Mouse (Mus musculus): ENCODE results near the gene Pld5. TPM values are rescaled to one million over a fixed set of nuclear protein-coding genes. Genes with fewer than 3 reads are reported as not detected.

Gene Pld5
- polyA plus RNA-seq, 1 experiment from 2014 or later, result 0.63 TPM

GRCm38 (mm10) chr1:176115604-176116003 is 159.5 kb downstream of the Pld5 start:
- Histone ChIP-seq H3K4me2 (ENCODE audit: low read depth, low read length) (no peak overlapping the region), H3K9me3 (ENCODE audit: control insufficient read depth, low read length) (no peaks in the 10 kb centered on the region), H3K36me3 (ENCODE audit: control insufficient read depth, insufficient read depth, low read length) (no peaks in the 10 kb centered on the region), H3K27me3 (ENCODE audit: control insufficient read depth, insufficient read depth, low read depth, low read length) (no peaks in the 10 kb centered on the region), H3K4me3 (ENCODE audit: low read length) (no peak overlapping the region), H3K9ac (ENCODE audit: low read length) (no peak overlapping the region), H3K4me1 (replicated peaks; ENCODE audit: control insufficient read depth, insufficient read depth, low read length) (no peaks in the 10 kb centered on the region), H3K27ac (ENCODE audit: low read length) (no peak overlapping the region)
- WGBS, result 86% methylated on average over 4 of the region's 4 CpGs
- no peak for ATAC-seq (ENCODE audit: low read depth)

GRCm38 (mm10) chr1:176098685-176099320 is 176.3 kb downstream of the Pld5 start:
- H3K9me3 ChIP-seq (ENCODE audit: control insufficient read depth, low read length), result no peaks in the 10 kb centered on the region
- 46% methylated on average over 6 of the region's 7 CpGs for WGBS
- no peak overlapping the region for H3K27ac ChIP-seq (ENCODE audit: low read length)
- no peak overlapping the region for H3K4me3 ChIP-seq (ENCODE audit: low read length)
- no peak overlapping the region for H3K4me2 ChIP-seq (ENCODE audit: low read depth, low read length)
- no peaks in the 10 kb centered on the region for H3K4me1 ChIP-seq (replicated peaks; ENCODE audit: control insufficient read depth, insufficient read depth, low read length)
- H3K27me3 ChIP-seq (ENCODE audit: control insufficient read depth, insufficient read depth, low read depth, low read length), result no peaks in the 10 kb centered on the region
- no peak for ATAC-seq (ENCODE audit: low read depth)
- no peaks in the 10 kb centered on the region for H3K36me3 ChIP-seq (ENCODE audit: control insufficient read depth, insufficient read depth, low read length)
- no peak overlapping the region for H3K9ac ChIP-seq (ENCODE audit: low read length)

GRCm38 (mm10) chr1:176092119-176092518 is 183.0 kb downstream of the Pld5 start:
- Histone ChIP-seq H3K27ac (ENCODE audit: low read length) (no peak overlapping the region), H3K36me3 (ENCODE audit: control insufficient read depth, insufficient read depth, low read length) (no peaks in the 10 kb centered on the region), H3K4me2 (ENCODE audit: low read depth, low read length) (no peak overlapping the region), H3K4me3 (ENCODE audit: low read length) (no peak overlapping the region), H3K9me3 (ENCODE audit: control insufficient read depth, low read length) (no peaks in the 10 kb centered on the region), H3K4me1 (replicated peaks; ENCODE audit: control insufficient read depth, insufficient read depth, low read length) (no peaks in the 10 kb centered on the region), H3K27me3 (ENCODE audit: control insufficient read depth, insufficient read depth, low read depth, low read length) (no peaks in the 10 kb centered on the region), H3K9ac (ENCODE audit: low read length) (no peak overlapping the region)
- WGBS, result 51% methylated on average over 2 of the region's 2 CpGs
- ATAC-seq (ENCODE audit: low read depth), result no peak

GRCm38 (mm10) chr1:176089382-176089781 is 185.7 kb downstream of the Pld5 start:
- no peak for ATAC-seq (ENCODE audit: low read depth)
- no peaks in the 10 kb centered on the region for H3K4me1 ChIP-seq (replicated peaks; ENCODE audit: control insufficient read depth, insufficient read depth, low read length)

DNA sequence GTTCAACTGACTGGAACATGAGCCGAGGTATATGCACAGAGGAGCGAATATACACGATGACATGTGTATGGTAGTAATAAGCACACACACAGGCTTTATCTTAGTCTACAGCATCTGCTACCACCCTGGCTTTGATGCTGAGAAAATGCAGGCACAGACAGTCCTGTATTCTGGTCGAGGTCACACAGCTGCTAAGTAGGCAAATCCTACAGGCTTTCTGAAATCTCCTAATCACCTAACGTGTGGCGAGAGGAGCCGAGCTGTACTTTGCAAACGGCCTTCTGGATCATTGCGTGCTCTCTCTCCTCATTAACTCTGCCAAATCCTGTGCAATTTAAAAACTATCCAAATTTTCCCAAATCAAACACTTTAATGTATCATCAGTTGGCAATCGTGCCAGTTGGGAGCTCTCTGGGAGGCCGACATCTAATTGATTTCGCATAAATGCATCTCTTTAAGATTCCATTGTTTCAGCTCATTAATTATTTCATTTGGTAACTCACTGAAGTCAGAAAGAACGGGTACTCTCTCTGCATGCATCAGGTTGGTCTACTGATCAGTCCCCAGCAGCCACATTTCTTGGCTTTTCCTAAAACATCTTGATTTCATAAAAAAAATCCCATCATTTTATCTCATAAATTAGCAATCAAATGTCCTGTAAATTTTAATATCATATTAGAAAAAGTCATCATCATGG is 189.0 kb downstream of the Pld5 start:
- no peak for ATAC-seq (ENCODE audit: low read depth)
- 69% methylated on average over 13 of the region's 13 CpGs for WGBS
- no peak overlapping the region for H3K4me2 ChIP-seq (ENCODE audit: low read depth, low read length)

More at GRCm38 (mm10) chr1:176089382-176089781, 185.7 kb downstream of the Pld5 start:
- H3K27me3 ChIP-seq (ENCODE audit: control insufficient read depth, insufficient read depth, low read depth, low read length), result no peaks in the 10 kb centered on the region
- no peaks in the 10 kb centered on the region for H3K36me3 ChIP-seq (ENCODE audit: control insufficient read depth, insufficient read depth, low read length)
- WGBS, result 70% methylated on average over 3 of the region's 3 CpGs
- no peak overlapping the region for H3K4me3 ChIP-seq (ENCODE audit: low read length)
- H3K27ac ChIP-seq (ENCODE audit: low read length), result no peak overlapping the region
- H3K9me3 ChIP-seq (ENCODE audit: control insufficient read depth, low read length), result no peaks in the 10 kb centered on the region
- H3K9ac ChIP-seq (ENCODE audit: low read length), result no peak overlapping the region
- no peak overlapping the region for H3K4me2 ChIP-seq (ENCODE audit: low read depth, low read length)

DNA sequence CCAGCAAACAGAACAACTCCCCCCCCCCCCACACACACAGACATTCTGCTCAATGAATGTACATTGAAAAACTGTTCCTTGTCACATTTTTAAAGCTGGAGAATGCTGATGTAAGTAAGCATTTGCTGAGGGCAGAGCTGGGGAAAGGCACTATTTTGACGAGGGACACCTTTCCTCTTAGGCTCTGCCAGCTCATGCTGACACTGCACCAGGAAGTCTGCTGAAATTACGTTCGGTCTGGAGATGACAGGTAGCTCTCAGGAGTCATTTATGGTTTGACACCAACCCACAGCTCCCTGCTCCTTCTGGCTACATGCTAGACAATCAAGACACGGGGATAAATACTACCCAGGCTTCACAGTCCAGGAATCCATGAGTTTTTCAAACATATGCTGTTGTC is 192.8 kb downstream of the Pld5 start:
- ATAC-seq (ENCODE audit: low read depth), result no peak
- H3K4me3 ChIP-seq (ENCODE audit: low read length), result no peak overlapping the region
- H3K9me3 ChIP-seq (ENCODE audit: control insufficient read depth, low read length), result no peaks in the 10 kb centered on the region
- WGBS, result 20% methylated on average over 4 of the region's 4 CpGs
- no peak overlapping the region for H3K9ac ChIP-seq (ENCODE audit: low read length)
- no peaks in the 10 kb centered on the region for H3K36me3 ChIP-seq (ENCODE audit: control insufficient read depth, insufficient read depth, low read length)
- no peak overlapping the region for H3K4me2 ChIP-seq (ENCODE audit: low read depth, low read length)
- no peaks in the 10 kb centered on the region; the same call in 1 of the 2 replicates for H3K4me1 ChIP-seq (replicated peaks; ENCODE audit: control insufficient read depth, insufficient read depth, low read length)
- no peak overlapping the region for H3K27ac ChIP-seq (ENCODE audit: low read length)
- H3K27me3 ChIP-seq (ENCODE audit: control insufficient read depth, insufficient read depth, low read depth, low read length), result no peaks in the 10 kb centered on the region

More for the DNA sequence above, 189.0 kb downstream of the Pld5 start:
- no peak overlapping the region for H3K27ac ChIP-seq (ENCODE audit: low read length)
- H3K9me3 ChIP-seq (ENCODE audit: control insufficient read depth, low read length), result no peaks in the 10 kb centered on the region
- H3K27me3 ChIP-seq (ENCODE audit: control insufficient read depth, insufficient read depth, low read depth, low read length), result no peaks in the 10 kb centered on the region
- no peak overlapping the region for H3K9ac ChIP-seq (ENCODE audit: low read length)
- no peaks in the 10 kb centered on the region for H3K36me3 ChIP-seq (ENCODE audit: control insufficient read depth, insufficient read depth, low read length)
- H3K4me1 ChIP-seq (replicated peaks; ENCODE audit: control insufficient read depth, insufficient read depth, low read length), result no peaks in the 10 kb centered on the region; the same call in 1 of the 2 replicates
- no peak overlapping the region for H3K4me3 ChIP-seq (ENCODE audit: low read length)

GRCm38 (mm10) chr1:176080969-176081368 is 194.1 kb downstream of the Pld5 start:
- 81% methylated on average over 2 of the region's 2 CpGs for WGBS
- H3K27ac ChIP-seq (ENCODE audit: low read length), result no peak overlapping the region
- no peak for ATAC-seq (ENCODE audit: low read depth)
- H3K36me3 ChIP-seq (ENCODE audit: control insufficient read depth, insufficient read depth, low read length), result no peaks in the 10 kb centered on the region
- H3K9me3 ChIP-seq (ENCODE audit: control insufficient read depth, low read length), result no peaks in the 10 kb centered on the region
- H3K4me1 ChIP-seq (replicated peaks; ENCODE audit: control insufficient read depth, insufficient read depth, low read length), result no peaks in the 10 kb centered on the region; the same call in 1 of the 2 replicates
- no peak overlapping the region for H3K4me2 ChIP-seq (ENCODE audit: low read depth, low read length)
- no peaks in the 10 kb centered on the region for H3K27me3 ChIP-seq (ENCODE audit: control insufficient read depth, insufficient read depth, low read depth, low read length)
- no peak overlapping the region for H3K9ac ChIP-seq (ENCODE audit: low read length)
- H3K4me3 ChIP-seq (ENCODE audit: low read length), result no peak overlapping the region

DNA sequence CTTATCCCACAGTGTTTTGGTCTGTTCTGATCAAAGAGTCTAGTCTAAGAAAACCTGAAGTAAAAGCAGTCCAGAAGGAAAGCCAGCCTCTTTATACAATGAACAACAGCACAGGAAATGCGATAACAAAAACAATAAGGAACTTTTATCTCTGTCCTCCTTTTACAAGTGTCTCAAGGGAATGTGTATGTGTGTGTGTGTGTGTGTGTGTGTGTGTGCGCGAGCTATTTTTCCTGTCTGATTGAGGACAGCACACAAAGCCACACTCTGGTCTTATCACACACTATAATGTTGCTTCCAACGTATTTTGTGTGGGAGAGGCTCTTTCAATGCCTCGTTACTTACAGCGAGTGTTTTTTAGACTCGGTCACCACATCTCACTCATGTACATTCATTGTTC is 196.7 kb downstream of the Pld5 start:
- Histone ChIP-seq H3K4me2 (ENCODE audit: low read depth, low read length) (no peak overlapping the region), H3K27me3 (ENCODE audit: control insufficient read depth, insufficient read depth, low read depth, low read length) (no peaks in the 10 kb centered on the region), H3K4me1 (replicated peaks; ENCODE audit: control insufficient read depth, insufficient read depth, low read length) (peaks cover 5% of the 10 kb centered on the region; the same call in 1 of the 2 replicates), H3K9ac (ENCODE audit: low read length) (no peak overlapping the region), H3K27ac (ENCODE audit: low read length) (no peak overlapping the region), H3K36me3 (ENCODE audit: control insufficient read depth, insufficient read depth, low read length) (no peaks in the 10 kb centered on the region), H3K9me3 (ENCODE audit: control insufficient read depth, low read length) (no peaks in the 10 kb centered on the region), H3K4me3 (ENCODE audit: low read length) (no peak overlapping the region)
- WGBS, result 73% methylated on average over 7 of the region's 7 CpGs
- ATAC-seq (ENCODE audit: low read depth), result no peak

DNA sequence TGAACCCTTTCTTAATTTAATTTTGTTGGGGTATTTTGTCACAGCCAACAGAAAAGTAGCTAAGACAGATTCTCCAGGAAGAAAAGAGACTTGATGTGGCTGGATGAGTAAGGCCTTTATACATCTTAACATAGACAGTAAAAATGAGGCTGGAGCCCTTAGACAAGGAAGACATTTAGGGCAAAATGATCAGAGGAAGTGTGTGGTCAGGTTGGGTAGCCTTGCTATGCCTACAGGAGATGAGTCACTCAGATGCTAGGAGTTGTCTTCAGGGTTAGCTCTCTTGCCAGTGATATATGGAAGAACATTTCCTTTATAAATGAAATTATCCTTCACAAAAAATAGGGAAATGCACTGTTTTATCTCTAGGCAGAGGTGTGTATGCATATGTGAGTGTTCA is 198.3 kb downstream of the Pld5 start:
- ATAC-seq (ENCODE audit: low read depth), result no peak
- no peak overlapping the region for H3K4me3 ChIP-seq (ENCODE audit: low read length)
- H3K36me3 ChIP-seq (ENCODE audit: control insufficient read depth, insufficient read depth, low read length), result no peaks in the 10 kb centered on the region
- H3K4me1 ChIP-seq (replicated peaks; ENCODE audit: control insufficient read depth, insufficient read depth, low read length), result peaks cover 5% of the 10 kb centered on the region; the same call in 1 of the 2 replicates
- no peak overlapping the region for H3K27ac ChIP-seq (ENCODE audit: low read length)
- H3K4me2 ChIP-seq (ENCODE audit: low read depth, low read length), result no peak overlapping the region
- no peaks in the 10 kb centered on the region for H3K9me3 ChIP-seq (ENCODE audit: control insufficient read depth, low read length)
- no peak overlapping the region for H3K9ac ChIP-seq (ENCODE audit: low read length)
- no peaks in the 10 kb centered on the region for H3K27me3 ChIP-seq (ENCODE audit: control insufficient read depth, insufficient read depth, low read depth, low read length)

Data from lung, embryonic 16.5 days (tissue).